Mouse (Mus musculus): ENCODE measurements around the gene Ralgapb. TPM values are rescaled to one million over a fixed set of nuclear protein-coding genes. Genes with fewer than 3 reads are reported as not detected.

The Ralgapb gene
- polyA plus RNA-seq, 1 experiment from 2014 or later = 7.5 TPM

DNA sequence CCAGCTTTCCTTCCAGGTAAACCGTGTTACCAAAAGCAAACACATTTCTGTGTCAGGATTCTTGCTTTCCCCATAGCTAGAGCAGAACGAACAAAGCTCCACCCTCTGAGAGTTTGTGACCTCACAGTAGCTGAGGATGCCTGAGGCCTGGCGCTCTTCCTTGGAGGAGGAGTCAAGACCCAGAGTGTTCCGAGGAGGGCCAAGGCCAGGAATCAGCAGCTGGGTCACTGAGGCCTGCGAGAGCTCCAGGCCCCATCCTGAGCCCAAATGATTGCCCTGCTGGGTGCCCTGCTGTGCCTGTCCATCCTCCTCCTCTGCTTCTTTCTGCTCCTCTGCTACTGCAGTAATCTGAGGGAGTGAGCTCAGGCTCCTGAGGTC lies 39.5 kb upstream of the Ralgapb start:
- Histone ChIP-seq H3K36me3 (ENCODE audit: control insufficient read depth, insufficient read depth, low read length) (no peaks in the 10 kb centered on the region), H3K4me3 (ENCODE audit: low read length) (no peak overlapping the region), H3K9me3 (ENCODE audit: control insufficient read depth, low read length) (no peaks in the 10 kb centered on the region), H3K27me3 (replicated peaks; ENCODE audit: control insufficient read depth, insufficient read depth, low read length) (no peaks in the 10 kb centered on the region; the same call in 1 of the 2 replicates), H3K27ac (ENCODE audit: low read length) (no peak overlapping the region), H3K9ac (ENCODE audit: low read depth, low read length) (no peak overlapping the region), H3K4me2 (ENCODE audit: low read depth, low read length) (no peak overlapping the region), H3K4me1 (ENCODE audit: control insufficient read depth, insufficient read depth, low read length) (peaks cover under 1% of the 10 kb centered on the region; the same call in 1 of the 2 replicates)
- no peak for ATAC-seq
- 18% methylated on average over 5 of the region's 5 CpGs for WGBS

DNA sequence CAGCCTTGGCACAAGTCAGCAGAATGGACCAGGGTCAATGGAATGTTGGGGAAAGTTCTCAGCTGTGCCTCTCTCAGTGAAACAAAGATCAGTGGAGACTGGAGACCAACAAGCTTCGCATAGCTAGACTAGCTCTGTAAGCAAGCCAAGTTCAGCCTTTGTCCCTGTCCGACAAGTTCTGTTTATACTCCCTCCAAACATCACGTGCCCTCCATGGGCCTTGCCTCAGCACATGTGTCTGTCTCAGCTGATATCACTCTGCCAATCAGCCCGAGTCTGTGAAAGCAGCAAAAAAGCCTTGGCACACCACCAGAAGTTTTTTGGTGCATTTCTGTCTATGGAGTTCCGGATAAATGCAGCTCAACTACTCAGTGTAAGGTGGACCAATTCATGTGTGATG lies 36.6 kb upstream of the Ralgapb start:
- Histone ChIP-seq H3K9me3 (ENCODE audit: control insufficient read depth, low read length) (no peaks in the 10 kb centered on the region), H3K4me3 (ENCODE audit: low read length) (no peak overlapping the region), H3K36me3 (ENCODE audit: control insufficient read depth, insufficient read depth, low read length) (no peaks in the 10 kb centered on the region), H3K4me2 (ENCODE audit: low read depth, low read length) (no peak overlapping the region), H3K27me3 (replicated peaks; ENCODE audit: control insufficient read depth, insufficient read depth, low read length) (peaks cover 15% of the 10 kb centered on the region), H3K27ac (ENCODE audit: low read length) (no peak overlapping the region), H3K9ac (ENCODE audit: low read depth, low read length) (no peak overlapping the region), H3K4me1 (ENCODE audit: control insufficient read depth, insufficient read depth, low read length) (peaks cover 5% of the 10 kb centered on the region; the same call in 1 of the 2 replicates)
- peak; percentile 58; the same call in 1 of the 2 replicates for ATAC-seq
- WGBS = 44% methylated on average over 5 of the region's 5 CpGs

DNA sequence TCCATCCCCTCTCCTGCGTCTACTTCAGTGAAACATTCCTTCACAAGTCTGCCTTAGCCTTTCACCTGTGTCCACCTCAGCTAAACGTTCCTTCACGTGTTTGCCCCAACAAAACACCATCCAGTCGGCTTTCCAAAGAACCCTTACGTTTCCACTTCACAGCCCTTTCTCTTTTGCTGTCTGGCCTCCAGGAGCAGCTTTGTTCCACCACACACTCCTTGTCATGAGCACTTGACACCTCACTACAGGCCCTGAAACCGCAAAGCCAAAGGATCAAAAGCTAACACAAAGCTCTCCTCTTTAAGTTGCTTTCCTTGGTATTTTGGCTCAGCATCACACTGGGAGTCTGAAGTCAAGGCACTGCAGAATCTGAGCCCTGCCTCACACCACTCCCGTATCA lies 36.1 kb upstream of the Ralgapb start:
- Histone ChIP-seq H3K4me2 (ENCODE audit: low read depth, low read length) (no peak overlapping the region), H3K36me3 (ENCODE audit: control insufficient read depth, insufficient read depth, low read length) (no peaks in the 10 kb centered on the region), H3K9ac (ENCODE audit: low read depth, low read length) (no peak overlapping the region), H3K4me3 (ENCODE audit: low read length) (no peak overlapping the region), H3K27ac (ENCODE audit: low read length) (no peak overlapping the region), H3K4me1 (ENCODE audit: control insufficient read depth, insufficient read depth, low read length) (peaks cover 5% of the 10 kb centered on the region; the same call in 1 of the 2 replicates), H3K9me3 (ENCODE audit: control insufficient read depth, low read length) (no peaks in the 10 kb centered on the region), H3K27me3 (replicated peaks; ENCODE audit: control insufficient read depth, insufficient read depth, low read length) (peaks cover 15% of the 10 kb centered on the region)
- 73% methylated on average over 7 of the region's 7 CpGs for WGBS
- no peak for ATAC-seq

DNA sequence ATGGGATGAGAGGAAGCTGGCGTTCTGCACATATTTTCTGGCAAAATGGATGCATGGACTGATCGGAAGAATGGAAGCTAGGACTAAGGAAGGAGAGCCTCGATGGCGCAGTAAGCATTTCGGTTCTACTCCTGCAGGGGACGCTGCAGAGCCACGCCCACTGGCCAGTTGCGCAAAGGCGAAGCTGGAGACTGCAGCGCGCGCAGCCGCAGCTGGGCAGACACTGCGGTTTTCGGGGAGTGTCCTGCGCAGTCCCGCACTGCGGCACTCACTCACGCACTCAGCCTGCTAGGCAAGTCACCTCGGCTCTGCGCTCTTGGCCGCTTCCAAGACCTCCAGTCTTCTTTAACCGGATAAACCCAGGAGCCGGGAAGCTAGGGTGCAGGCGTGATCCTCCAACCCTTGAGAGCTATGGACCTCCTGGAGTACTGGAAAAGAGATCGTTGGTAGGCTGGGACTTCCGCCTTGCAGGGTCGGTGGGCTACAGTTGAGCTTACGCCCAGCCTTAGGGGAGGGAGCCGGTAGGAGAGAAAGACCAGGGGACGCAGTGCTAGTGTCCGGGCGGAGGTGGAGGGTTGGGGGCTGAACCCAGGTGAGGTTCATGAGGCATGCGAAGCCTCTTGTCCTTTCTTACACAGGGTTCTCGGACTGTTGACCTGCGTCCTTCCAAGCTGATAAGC lies 34.1 kb upstream of the Ralgapb start, which contains the start of gene Snhg11:
Snhg11 (plus strand) TSS at position 196 of the 680 bp plus-strand sequence.
- Histone ChIP-seq H3K9ac (ENCODE audit: low read depth, low read length) (peak within 1 kb of the TSS; percentile 43; the same call in 1 of the 2 replicates), H3K9me3 (ENCODE audit: control insufficient read depth, low read length) (no peaks in the 10 kb centered on the region), H3K36me3 (ENCODE audit: control insufficient read depth, insufficient read depth, low read length) (no peaks in the 10 kb centered on the region), H3K4me2 (ENCODE audit: low read depth, low read length) (peak within 1 kb of the TSS; percentile 61), H3K4me3 (ENCODE audit: low read length) (peak within 1 kb of the TSS; percentile 40), H3K4me1 (ENCODE audit: control insufficient read depth, insufficient read depth, low read length) (peaks cover 5% of the 10 kb centered on the region; the same call in 1 of the 2 replicates), H3K27me3 (replicated peaks; ENCODE audit: control insufficient read depth, insufficient read depth, low read length) (peaks cover 15% of the 10 kb centered on the region), H3K27ac (ENCODE audit: low read length) (no peak within 1 kb of the TSS)
- peak; percentile 43; the same call in 1 of the 2 replicates for ATAC-seq
- 2% methylated on average over 36 of the region's 36 CpGs for WGBS

DNA sequence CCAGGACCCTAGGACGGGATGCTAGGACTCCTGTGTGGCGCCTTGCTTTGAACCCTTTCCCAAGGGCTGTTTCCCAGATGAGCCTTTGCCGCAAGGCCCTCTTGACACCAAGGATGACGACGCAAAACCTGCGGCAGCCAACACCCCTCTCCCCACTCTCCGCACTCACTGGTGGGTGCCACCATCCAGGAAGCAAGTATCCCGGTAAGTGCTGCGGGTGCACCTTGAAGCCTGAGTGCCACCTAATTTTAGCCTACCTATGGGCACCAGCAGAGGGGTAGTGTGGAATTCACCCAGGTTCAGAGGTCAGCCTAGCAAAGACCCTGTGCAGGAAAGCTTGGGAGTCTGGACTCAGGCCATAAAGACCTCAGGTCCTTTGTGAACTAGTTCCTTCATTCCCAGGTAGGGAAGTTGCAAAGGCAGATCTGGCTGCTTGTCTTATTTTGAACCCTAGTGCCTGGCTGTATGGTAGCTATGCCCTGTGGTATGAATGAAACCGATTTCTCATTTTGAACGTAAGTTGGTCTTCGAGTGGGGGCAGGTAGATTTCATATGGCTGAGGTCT lies 33.4 kb upstream of the Ralgapb start:
- 29% methylated on average over 12 of the region's 12 CpGs for WGBS
- H3K27me3 ChIP-seq (replicated peaks; ENCODE audit: control insufficient read depth, insufficient read depth, low read length) = peaks cover 15% of the 10 kb centered on the region
- H3K9ac ChIP-seq (ENCODE audit: low read depth, low read length) = no peak overlapping the region
- no peak overlapping the region for H3K4me2 ChIP-seq (ENCODE audit: low read depth, low read length)
- no peak overlapping the region for H3K27ac ChIP-seq (ENCODE audit: low read length)
- H3K9me3 ChIP-seq (ENCODE audit: control insufficient read depth, low read length) = no peaks in the 10 kb centered on the region
- peaks cover 5% of the 10 kb centered on the region; the same call in 1 of the 2 replicates for H3K4me1 ChIP-seq (ENCODE audit: control insufficient read depth, insufficient read depth, low read length)
- H3K4me3 ChIP-seq (ENCODE audit: low read length) = peak overlapping the region; percentile 40; the same call in 1 of the 2 replicates
- no peaks in the 10 kb centered on the region for H3K36me3 ChIP-seq (ENCODE audit: control insufficient read depth, insufficient read depth, low read length)
- no peak for ATAC-seq

DNA sequence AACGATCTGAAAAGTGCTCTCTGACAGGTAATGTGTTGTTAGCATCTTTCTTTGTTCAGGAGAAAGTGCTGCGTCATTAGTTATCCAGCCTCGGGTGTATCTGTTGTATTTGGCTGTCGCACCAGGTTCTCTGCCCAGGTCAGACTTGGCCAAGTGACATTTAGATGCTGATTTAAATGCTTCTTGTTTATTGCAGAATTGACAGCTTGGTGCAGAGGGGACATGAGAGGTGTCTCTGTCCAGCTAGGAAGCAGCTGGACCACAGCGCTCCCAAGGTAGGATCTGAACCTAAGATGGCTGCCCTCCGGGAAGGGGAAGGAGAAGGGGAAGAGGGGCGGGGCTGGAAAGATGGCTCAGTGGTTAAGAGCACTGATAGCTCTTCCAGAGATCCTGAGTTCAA lies 32.9 kb upstream of the Ralgapb start:
- H3K4me1 ChIP-seq (ENCODE audit: control insufficient read depth, insufficient read depth, low read length) = peaks cover 5% of the 10 kb centered on the region; the same call in 1 of the 2 replicates
- H3K9me3 ChIP-seq (ENCODE audit: control insufficient read depth, low read length) = no peaks in the 10 kb centered on the region

DNA sequence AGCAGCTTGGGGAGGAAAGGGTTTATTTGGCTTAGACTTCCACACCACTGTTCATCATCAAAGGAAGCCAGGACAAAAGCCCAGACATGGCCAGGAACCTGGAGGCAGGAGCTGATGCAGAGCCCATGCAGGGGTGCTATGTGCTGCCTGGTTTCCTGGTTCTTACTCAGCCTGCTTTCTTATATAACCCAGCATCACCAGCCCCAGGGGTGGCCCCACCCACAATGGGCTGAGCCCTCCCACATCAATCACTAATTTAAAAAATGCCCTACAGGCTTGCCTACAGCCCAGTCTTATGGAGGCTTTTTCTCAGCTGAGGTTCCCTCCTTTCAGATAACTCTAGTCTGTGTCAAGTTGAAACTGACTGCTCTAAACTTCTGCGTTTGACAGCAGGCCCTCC lies 31.8 kb upstream of the Ralgapb start:
- no peak for ATAC-seq
- no peaks in the 10 kb centered on the region for H3K9me3 ChIP-seq (ENCODE audit: control insufficient read depth, low read length)
- 95% methylated on average over 1 of the region's 1 CpGs for WGBS
- H3K27me3 ChIP-seq (replicated peaks; ENCODE audit: control insufficient read depth, insufficient read depth, low read length) = peaks cover 15% of the 10 kb centered on the region
- no peak overlapping the region for H3K9ac ChIP-seq (ENCODE audit: low read depth, low read length)
- no peak overlapping the region for H3K27ac ChIP-seq (ENCODE audit: low read length)
- H3K4me2 ChIP-seq (ENCODE audit: low read depth, low read length) = no peak overlapping the region
- H3K4me1 ChIP-seq (ENCODE audit: control insufficient read depth, insufficient read depth, low read length) = peaks cover 5% of the 10 kb centered on the region; the same call in 1 of the 2 replicates
- H3K4me3 ChIP-seq (ENCODE audit: low read length) = no peak overlapping the region
- no peaks in the 10 kb centered on the region for H3K36me3 ChIP-seq (ENCODE audit: control insufficient read depth, insufficient read depth, low read length)

More for the DNA sequence above, 32.9 kb upstream of the Ralgapb start:
- Histone ChIP-seq H3K36me3 (ENCODE audit: control insufficient read depth, insufficient read depth, low read length) (no peaks in the 10 kb centered on the region), H3K27me3 (replicated peaks; ENCODE audit: control insufficient read depth, insufficient read depth, low read length) (peaks cover 15% of the 10 kb centered on the region), H3K27ac (ENCODE audit: low read length) (no peak overlapping the region), H3K4me2 (ENCODE audit: low read depth, low read length) (no peak overlapping the region), H3K4me3 (ENCODE audit: low read length) (no peak overlapping the region), H3K9ac (ENCODE audit: low read depth, low read length) (no peak overlapping the region)
- ATAC-seq = no peak
- 69% methylated on average over 7 of the region's 7 CpGs for WGBS

DNA sequence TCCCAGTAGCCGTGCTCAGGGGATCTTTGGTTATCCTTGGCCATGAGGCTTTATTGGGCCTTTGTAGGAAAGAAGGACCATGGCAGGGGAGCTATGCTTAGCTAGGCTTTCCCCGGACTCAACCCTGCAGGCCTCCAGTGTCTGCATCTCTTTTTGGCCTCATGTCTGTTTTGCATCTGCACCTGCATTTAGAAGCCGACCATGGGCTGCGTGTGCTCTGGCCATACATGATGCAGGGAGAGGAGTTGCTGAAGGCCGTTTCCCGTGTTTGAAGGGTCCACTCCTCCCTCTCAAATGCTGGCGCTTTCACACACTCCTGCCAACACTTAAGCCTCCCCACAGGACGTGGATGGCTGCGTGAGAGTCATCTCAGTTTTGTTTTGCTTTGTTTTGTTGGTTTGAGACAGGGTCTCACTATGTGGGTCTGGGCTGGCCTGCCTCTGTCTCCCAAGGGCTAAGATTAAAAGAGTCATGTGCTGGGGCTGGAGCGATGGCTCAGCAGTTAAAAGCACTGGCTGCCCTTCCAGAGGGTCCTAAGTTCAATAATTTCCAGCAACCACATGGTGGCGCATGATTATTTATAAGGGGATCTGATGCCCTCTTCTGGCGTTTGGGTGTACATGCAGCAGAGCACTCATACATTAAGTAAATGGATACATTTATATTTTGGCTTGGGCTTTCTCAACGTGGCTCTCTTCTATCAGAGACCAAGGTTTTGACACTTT lies 30.1 kb upstream of the Ralgapb start:
- Histone ChIP-seq H3K36me3 (ENCODE audit: control insufficient read depth, insufficient read depth, low read length) (no peaks in the 10 kb centered on the region), H3K4me2 (ENCODE audit: low read depth, low read length) (no peak overlapping the region), H3K9me3 (ENCODE audit: control insufficient read depth, low read length) (no peaks in the 10 kb centered on the region), H3K4me1 (ENCODE audit: control insufficient read depth, insufficient read depth, low read length) (peaks cover 5% of the 10 kb centered on the region; the same call in 1 of the 2 replicates), H3K4me3 (ENCODE audit: low read length) (no peak overlapping the region), H3K27me3 (replicated peaks; ENCODE audit: control insufficient read depth, insufficient read depth, low read length) (peaks cover 15% of the 10 kb centered on the region), H3K27ac (ENCODE audit: low read length) (no peak overlapping the region), H3K9ac (ENCODE audit: low read depth, low read length) (no peak overlapping the region)
- ATAC-seq = peak; percentile 28; the same call in 1 of the 2 replicates
- WGBS = 45% methylated on average over 13 of the region's 13 CpGs

DNA sequence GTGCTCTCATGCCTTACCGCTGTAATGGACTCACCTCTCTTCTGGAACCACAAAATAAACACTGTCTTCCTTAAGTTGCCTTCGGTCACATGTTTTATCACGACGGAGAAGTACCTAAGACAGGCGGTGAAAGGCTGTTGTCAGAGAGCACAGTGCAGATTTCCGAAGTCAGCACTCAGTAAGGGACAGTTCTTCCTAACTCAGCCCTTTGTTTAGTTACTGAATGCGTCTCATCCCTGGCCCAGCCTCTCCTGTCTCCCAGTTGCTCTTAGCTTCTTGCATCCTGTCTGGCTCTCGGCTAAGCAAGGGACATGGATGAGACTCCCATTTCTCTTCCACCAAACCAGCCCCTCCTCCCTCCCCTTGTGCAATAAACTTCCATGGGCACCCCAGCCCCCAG lies 23.6 kb upstream of the Ralgapb start:
- Histone ChIP-seq H3K9ac (ENCODE audit: low read depth, low read length) (no peak overlapping the region), H3K4me3 (ENCODE audit: low read length) (no peak overlapping the region), H3K36me3 (ENCODE audit: control insufficient read depth, insufficient read depth, low read length) (no peaks in the 10 kb centered on the region), H3K4me1 (ENCODE audit: control insufficient read depth, insufficient read depth, low read length) (no peaks in the 10 kb centered on the region), H3K9me3 (ENCODE audit: control insufficient read depth, low read length) (no peaks in the 10 kb centered on the region), H3K27me3 (replicated peaks; ENCODE audit: control insufficient read depth, insufficient read depth, low read length) (no peaks in the 10 kb centered on the region), H3K4me2 (ENCODE audit: low read depth, low read length) (no peak overlapping the region), H3K27ac (ENCODE audit: low read length) (no peak overlapping the region)
- 29% methylated on average over 8 of the region's 8 CpGs for WGBS
- no peak for ATAC-seq
